Mouse (Mus musculus) cerebellum, adult 2 months (tissue): ENCODE data around the gene Fam171a2.

Experiments
- CTCF ChIP-seq: fragments of 200-500 bp; IDR thresholded peaks from 2 replicates; pipeline ENCODE4 v1.5.1; 2011; ENCODE audit warnings: low read depth, mild to moderate bottlenecking, control low read depth, low read length, moderate library complexity, borderline replicate concordance; ENCODE audit not compliant: insufficient read depth
- POLR2A ChIP-seq: fragments of 200-500 bp; IDR thresholded peaks from 2 replicates; pipeline ENCODE4 v1.6.1; 2011; ENCODE audit warnings: low read length, control low read depth, borderline replicate concordance; ENCODE audit not compliant: insufficient read depth

DNA sequence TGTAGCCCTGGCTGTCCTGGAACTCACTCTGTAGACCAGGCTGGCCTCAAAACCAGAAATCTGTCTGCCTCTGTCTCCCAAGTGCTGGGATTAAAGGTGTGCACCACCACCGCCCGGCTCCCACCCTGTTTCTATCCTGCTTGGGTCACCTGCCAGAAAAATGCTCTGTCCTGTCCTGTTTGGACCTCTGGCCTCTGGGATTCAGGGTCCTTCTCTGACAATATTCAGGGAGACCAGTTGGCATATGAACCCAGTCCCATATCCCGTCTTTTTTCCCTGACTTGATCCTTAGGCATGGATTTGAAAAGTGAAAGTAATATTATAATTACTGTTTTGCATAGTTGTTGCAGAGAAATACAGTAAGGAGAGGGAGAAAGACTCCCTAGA is 15.8 kb downstream of the Fam171a2 start:
- TF ChIP-seq CTCF, result no peak
- no peak for TF ChIP-seq POLR2A
